Mouse (Mus musculus): Measurements from ENCODE around the gene Tmem107. TPM values are rescaled to one million over a fixed set of nuclear protein-coding genes. Genes with fewer than 3 reads are reported as not detected.
"Not testable (repeated sequence)": the region's sequence is repeated elsewhere in the genome, so short reads cannot be mapped to it uniquely, and the experiment has no call there.

Gene Tmem107
- polyA plus RNA-seq, 1 experiment from 2014 or later: 28.2 TPM

DNA sequence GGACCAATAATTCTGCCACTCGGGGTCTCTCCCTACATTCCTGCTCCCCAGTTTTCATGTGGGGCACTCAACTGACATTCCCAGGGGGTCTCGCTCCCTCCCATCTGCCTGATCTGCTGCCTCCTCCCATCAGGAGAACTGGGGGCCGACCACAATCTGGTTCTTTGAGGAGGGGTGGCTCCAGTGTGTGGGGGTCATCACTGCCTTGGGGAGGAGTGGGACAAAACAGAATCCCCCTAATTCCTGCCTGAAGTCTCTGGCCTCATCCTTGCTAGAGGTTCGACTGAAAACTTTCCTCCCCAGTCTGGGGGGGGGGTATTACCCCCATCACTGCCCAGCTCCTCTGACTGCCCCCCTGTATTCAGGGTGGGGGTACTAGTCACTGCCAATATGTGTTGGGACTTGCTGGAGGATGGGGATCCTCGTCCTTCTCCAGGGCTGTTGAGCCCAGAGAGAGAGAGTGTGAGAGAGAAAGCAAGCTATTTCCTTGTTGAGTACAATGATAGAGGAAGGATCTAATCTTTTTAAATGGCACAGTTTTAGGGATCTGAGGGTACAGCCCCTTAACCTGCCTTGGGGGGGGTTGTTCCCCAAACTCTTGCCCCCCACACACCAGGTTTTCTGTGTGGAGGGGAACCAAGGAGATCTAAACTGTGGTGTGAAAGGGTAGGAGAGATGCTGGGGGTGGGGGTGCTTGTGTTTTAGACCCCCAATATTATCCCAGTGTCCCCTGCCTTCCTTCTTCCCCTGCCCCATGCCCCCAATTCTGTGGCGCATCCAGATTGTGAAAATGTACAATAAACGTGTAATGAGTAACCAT, 21.2 kb downstream of the Tmem107 start:
- WGBS (ENCODE audit: insufficient replicate concordance): 59% methylated on average over 7 of the region's 7 CpGs
- no peaks in the 10 kb centered on the region for H3K27me3 ChIP-seq (ENCODE audit: control insufficient read depth, insufficient read depth, low read length)
- H3K36me3 ChIP-seq (ENCODE audit: control insufficient read depth, insufficient read depth, low read length): 0 out of 2 replicates have a peak, but pooled peaks cover 3% of the 10 kb centered on the region
- H3K4me2 ChIP-seq: no peak overlapping the region
- no peaks in the 10 kb centered on the region for H3K9me3 ChIP-seq (replicated peaks; ENCODE audit: control insufficient read depth, low read length)
- H3K27ac ChIP-seq (ENCODE audit: low read depth, low read length): 0 out of 2 replicates have a peak overlapping the region, but pooled peaks have one; percentile 16
- H3K4me3 ChIP-seq (ENCODE audit: low read depth, low read length): no peak overlapping the region
- peaks cover 40% of the 10 kb centered on the region for H3K4me1 ChIP-seq (ENCODE audit: control insufficient read depth, insufficient read depth, low read length)
- ATAC-seq (replicated peaks; ENCODE audit: insufficient number of reproducible peaks, low FRiP score, low TSS enrichment): no peak
- no peak overlapping the region for H3K9ac ChIP-seq (ENCODE audit: low read depth, low read length)

DNA sequence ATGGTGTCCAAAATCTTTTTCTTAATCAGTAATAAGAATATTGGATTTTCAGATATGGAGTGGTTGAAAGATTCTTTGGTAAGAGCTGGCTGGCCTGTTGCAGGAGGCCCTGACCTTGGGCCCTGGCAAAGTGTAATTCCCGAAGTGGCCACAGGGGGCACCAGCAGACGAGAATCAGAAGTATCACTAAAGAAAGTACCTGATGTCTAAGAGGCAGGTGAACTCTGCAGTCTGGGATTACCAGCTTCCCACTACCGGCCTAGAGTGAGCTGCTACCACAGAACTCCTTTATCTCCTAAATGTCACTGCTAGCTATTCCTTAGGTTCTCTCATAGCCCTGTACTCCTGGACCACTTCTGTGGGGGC, 21.8 kb downstream of the Tmem107 start:
- peaks cover 40% of the 10 kb centered on the region for H3K4me1 ChIP-seq (ENCODE audit: control insufficient read depth, insufficient read depth, low read length)
- no peak for ATAC-seq (replicated peaks; ENCODE audit: insufficient number of reproducible peaks, low FRiP score, low TSS enrichment)
- no peaks in the 10 kb centered on the region for H3K9me3 ChIP-seq (replicated peaks; ENCODE audit: control insufficient read depth, low read length)
- 0 out of 2 replicates have a peak, but pooled peaks cover 3% of the 10 kb centered on the region for H3K36me3 ChIP-seq (ENCODE audit: control insufficient read depth, insufficient read depth, low read length)
- H3K27ac ChIP-seq (ENCODE audit: low read depth, low read length): no peak overlapping the region
- no peak overlapping the region for H3K4me2 ChIP-seq
- WGBS (ENCODE audit: insufficient replicate concordance): 0% methylated on average over 3 of the region's 3 CpGs
- H3K9ac ChIP-seq (ENCODE audit: low read depth, low read length): no peak overlapping the region
- H3K27me3 ChIP-seq (ENCODE audit: control insufficient read depth, insufficient read depth, low read length): no peaks in the 10 kb centered on the region
- H3K4me3 ChIP-seq (ENCODE audit: low read depth, low read length): no peak overlapping the region

DNA sequence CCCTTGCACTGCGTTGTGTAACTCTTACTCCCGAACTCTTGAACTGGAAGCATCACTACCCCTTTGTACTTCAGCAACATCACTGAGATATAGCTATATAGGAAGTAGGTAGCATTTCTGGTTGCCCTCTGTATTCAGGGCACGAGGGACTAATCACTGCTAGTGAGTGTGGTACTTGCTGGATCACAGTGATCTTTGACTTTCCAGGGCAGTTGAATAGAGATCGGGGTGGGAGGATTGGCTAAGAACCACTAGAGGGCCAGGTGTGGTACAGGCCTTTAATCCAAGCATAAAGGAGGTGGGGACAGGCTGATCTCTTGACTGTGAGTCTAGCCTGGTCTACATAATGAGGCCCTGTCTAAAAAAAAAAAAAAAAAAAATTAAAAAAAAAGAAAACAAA, 22.3 kb downstream of the Tmem107 start:
- Histone ChIP-seq H3K4me1 (ENCODE audit: control insufficient read depth, insufficient read depth, low read length) (peaks cover 40% of the 10 kb centered on the region), H3K9me3 (replicated peaks; ENCODE audit: control insufficient read depth, low read length) (no peaks in the 10 kb centered on the region), H3K36me3 (ENCODE audit: control insufficient read depth, insufficient read depth, low read length) (0 out of 2 replicates have a peak, but pooled peaks cover 3% of the 10 kb centered on the region), H3K27ac (ENCODE audit: low read depth, low read length) (no peak overlapping the region), H3K4me3 (ENCODE audit: low read depth, low read length) (no peak overlapping the region), H3K4me2 (no peak overlapping the region), H3K27me3 (ENCODE audit: control insufficient read depth, insufficient read depth, low read length) (no peaks in the 10 kb centered on the region), H3K9ac (ENCODE audit: low read depth, low read length) (no peak overlapping the region)
- WGBS (ENCODE audit: insufficient replicate concordance): 93% methylated on average over 4 of the region's 4 CpGs
- ATAC-seq (replicated peaks; ENCODE audit: insufficient number of reproducible peaks, low FRiP score, low TSS enrichment): no peak

DNA sequence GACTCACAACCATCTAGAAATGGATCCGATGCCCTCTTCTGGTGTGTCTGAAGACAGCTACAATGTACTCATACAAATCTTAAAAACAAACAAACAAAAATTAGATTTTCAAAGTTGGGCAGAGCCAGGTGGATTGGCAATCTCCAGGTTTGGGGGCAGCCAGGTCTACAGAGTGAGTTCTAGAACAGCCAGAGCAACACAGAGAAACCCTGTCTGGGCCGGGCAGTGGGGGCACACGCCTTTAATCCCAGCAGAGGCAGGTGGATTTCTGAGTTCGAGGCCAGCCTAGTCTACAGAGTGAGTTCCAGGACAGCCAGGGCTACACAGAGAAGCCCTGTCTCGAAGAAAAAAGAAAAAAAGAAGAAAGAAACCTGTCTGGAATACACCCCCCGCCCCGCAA, 23.2 kb downstream of the Tmem107 start:
- H3K9ac ChIP-seq (ENCODE audit: low read depth, low read length); H3K4me2 ChIP-seq; H3K9me3 ChIP-seq (replicated peaks; ENCODE audit: control insufficient read depth, low read length); ATAC-seq (replicated peaks; ENCODE audit: insufficient number of reproducible peaks, low FRiP score, low TSS enrichment); H3K36me3 ChIP-seq (ENCODE audit: control insufficient read depth, insufficient read depth, low read length); H3K4me3 ChIP-seq (ENCODE audit: low read depth, low read length); H3K27me3 ChIP-seq (ENCODE audit: control insufficient read depth, insufficient read depth, low read length); H3K27ac ChIP-seq (ENCODE audit: low read depth, low read length): not testable (repeated sequence)
- peaks cover 49% of the 10 kb centered on the region for H3K4me1 ChIP-seq (ENCODE audit: control insufficient read depth, insufficient read depth, low read length)
- WGBS (ENCODE audit: insufficient replicate concordance): 80% methylated on average over 7 of the region's 7 CpGs

DNA sequence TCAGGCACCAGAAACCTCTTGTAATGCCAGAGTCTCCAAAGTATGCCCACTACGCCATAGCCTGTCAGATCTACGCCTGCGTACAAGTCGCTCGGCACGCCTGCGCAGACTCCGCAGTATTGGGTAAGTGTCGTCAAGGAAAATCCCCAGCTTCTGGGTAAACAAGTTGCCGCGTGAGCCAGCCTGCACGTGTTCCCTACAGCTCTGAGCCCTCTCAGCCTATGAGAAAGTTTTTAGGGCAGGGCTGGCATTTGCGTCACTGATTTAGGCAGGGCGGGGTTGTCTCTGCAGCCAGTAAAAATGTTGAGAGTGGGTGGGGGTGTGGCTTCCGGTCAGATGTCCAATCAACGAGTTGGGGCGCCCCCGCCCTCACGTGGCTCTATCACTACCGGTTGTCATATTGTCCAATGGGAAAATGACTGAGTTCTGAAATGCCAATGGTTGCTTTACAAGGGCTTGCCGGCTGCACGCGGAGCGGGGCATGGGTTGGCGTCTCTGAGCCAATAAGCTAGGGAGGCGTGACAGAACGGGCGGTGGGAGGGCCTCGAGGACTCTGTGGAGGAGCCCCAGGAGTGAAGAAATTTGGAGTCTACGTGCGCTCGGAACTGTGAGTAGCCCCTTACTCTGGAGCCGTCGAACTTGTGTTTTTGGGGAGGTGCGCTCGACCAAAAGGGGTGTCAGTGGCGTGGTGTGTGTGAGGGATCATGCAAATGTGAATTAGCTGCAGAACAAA, 24.3 kb downstream of the Tmem107 start, which contains the start of gene Per1:
Per1 (plus strand) TSS at position 521 of the 733 bp plus-strand sequence.
- peak within 1 kb of the TSS; percentile 94 for H3K4me2 ChIP-seq
- H3K4me3 ChIP-seq (ENCODE audit: low read depth, low read length): peak within 1 kb of the TSS; percentile 44
- H3K9ac ChIP-seq (ENCODE audit: low read depth, low read length): peak within 1 kb of the TSS; percentile 62
- under 1% methylated on average over 37 of the region's 37 CpGs for WGBS (ENCODE audit: insufficient replicate concordance)
- H3K36me3 ChIP-seq (ENCODE audit: control insufficient read depth, insufficient read depth, low read length): 0 out of 2 replicates have a peak, but pooled peaks cover 3% of the 10 kb centered on the region
- ATAC-seq (replicated peaks; ENCODE audit: insufficient number of reproducible peaks, low FRiP score, low TSS enrichment): peak; percentile 89
- no peaks in the 10 kb centered on the region for H3K9me3 ChIP-seq (replicated peaks; ENCODE audit: control insufficient read depth, low read length)
- peaks cover 51% of the 10 kb centered on the region for H3K4me1 ChIP-seq (ENCODE audit: control insufficient read depth, insufficient read depth, low read length)
- H3K27me3 ChIP-seq (ENCODE audit: control insufficient read depth, insufficient read depth, low read length): no peaks in the 10 kb centered on the region
- peak within 1 kb of the TSS; percentile 88 for H3K27ac ChIP-seq (ENCODE audit: low read depth, low read length)

DNA sequence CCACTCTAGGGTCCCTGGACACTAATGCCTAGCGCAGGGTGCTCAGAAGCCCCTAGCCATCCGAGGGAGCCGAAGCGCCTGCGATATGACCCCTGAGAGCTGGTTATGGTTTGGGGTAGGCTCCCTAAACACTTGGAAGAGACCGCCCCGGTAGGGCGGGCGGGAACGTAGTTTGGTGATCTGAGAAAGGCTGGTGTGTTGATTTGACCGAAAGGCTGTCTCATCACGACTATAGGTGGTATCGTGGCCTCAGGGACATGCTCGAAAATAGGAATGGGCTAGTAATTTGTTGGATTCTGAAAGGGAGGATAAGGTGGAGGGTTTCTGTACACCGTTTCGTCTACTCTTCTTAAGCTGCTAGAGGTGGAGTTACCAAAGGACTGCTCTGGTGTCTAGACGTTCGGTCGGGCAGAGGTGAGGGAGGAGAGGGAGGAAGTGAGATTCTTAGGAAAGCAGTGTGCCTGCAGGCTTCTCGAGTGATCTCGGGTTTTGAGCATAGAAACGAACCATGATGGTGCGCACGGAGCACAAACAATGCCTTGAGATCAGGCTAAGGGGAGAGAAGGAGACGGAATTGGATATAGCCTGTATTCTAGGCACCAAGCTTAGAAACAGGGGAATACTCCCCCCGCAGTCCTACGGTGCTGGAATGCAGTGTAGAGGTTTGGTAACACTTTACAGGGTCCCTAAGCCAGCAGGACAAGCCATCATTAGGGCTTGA, 25.1 kb downstream of the Tmem107 start:
- no peaks in the 10 kb centered on the region for H3K9me3 ChIP-seq (replicated peaks; ENCODE audit: control insufficient read depth, low read length)
- WGBS (ENCODE audit: insufficient replicate concordance): 2% methylated on average over 27 of the region's 27 CpGs
- H3K4me2 ChIP-seq: peak overlapping the region; percentile 94
- ATAC-seq (replicated peaks; ENCODE audit: insufficient number of reproducible peaks, low FRiP score, low TSS enrichment): no peak
- peak overlapping the region; percentile 44 for H3K4me3 ChIP-seq (ENCODE audit: low read depth, low read length)
- peak overlapping the region; percentile 88 for H3K27ac ChIP-seq (ENCODE audit: low read depth, low read length)
- peak overlapping the region; percentile 62 for H3K9ac ChIP-seq (ENCODE audit: low read depth, low read length)
- peaks cover 52% of the 10 kb centered on the region for H3K4me1 ChIP-seq (ENCODE audit: control insufficient read depth, insufficient read depth, low read length)
- no peaks in the 10 kb centered on the region for H3K27me3 ChIP-seq (ENCODE audit: control insufficient read depth, insufficient read depth, low read length)
- H3K36me3 ChIP-seq (ENCODE audit: control insufficient read depth, insufficient read depth, low read length): no peaks in the 10 kb centered on the region; the same call in 1 of the 2 replicates

DNA sequence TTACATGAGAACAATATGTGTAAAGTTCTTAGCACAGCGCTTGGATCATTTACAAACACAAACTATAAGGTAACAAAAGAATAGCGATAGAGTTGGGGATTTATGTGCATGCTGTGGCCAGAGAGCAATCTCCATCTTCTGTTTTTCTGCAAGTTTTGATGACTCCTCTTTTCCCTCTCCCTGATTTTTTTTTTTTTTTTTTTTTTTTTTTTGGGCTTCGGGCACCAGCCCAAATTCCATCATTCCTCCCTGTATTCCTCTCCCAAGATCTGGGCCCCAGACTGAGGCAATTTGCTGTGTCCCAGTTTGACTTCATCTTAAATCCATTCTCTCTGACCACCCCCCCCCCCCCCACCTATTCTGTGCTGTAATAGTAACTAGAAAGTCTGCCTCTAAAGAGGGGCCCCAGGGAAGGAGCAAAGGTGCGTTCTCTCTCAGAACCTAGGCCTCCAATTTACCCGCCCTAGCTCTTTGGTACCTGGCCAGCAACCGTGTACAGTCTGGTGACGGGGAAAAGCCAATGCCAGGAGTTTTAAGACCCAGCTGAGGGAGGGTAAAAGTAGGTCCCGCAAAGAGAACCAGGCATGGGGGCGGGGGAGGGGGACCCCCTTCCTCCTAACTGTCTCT, 25.9 kb downstream of the Tmem107 start:
- H3K4me2 ChIP-seq: peak overlapping the region; percentile 94
- H3K9me3 ChIP-seq (replicated peaks; ENCODE audit: control insufficient read depth, low read length): no peaks in the 10 kb centered on the region
- H3K27me3 ChIP-seq (ENCODE audit: control insufficient read depth, insufficient read depth, low read length): no peaks in the 10 kb centered on the region
- peaks cover 3% of the 10 kb centered on the region; the same call in 1 of the 2 replicates for H3K36me3 ChIP-seq (ENCODE audit: control insufficient read depth, insufficient read depth, low read length)
- H3K4me1 ChIP-seq (ENCODE audit: control insufficient read depth, insufficient read depth, low read length): peaks cover 54% of the 10 kb centered on the region
- peak overlapping the region; percentile 44 for H3K4me3 ChIP-seq (ENCODE audit: low read depth, low read length)
- ATAC-seq (replicated peaks; ENCODE audit: insufficient number of reproducible peaks, low FRiP score, low TSS enrichment): no peak
- WGBS (ENCODE audit: insufficient replicate concordance): 11% methylated on average over 9 of the region's 9 CpGs
- peak overlapping the region; percentile 70 for H3K9ac ChIP-seq (ENCODE audit: low read depth, low read length)
- peak overlapping the region; percentile 96 for H3K27ac ChIP-seq (ENCODE audit: low read depth, low read length)

Data from heart, embryonic 11.5 days (tissue).